Mouse (Mus musculus) induced T-regulatory cell, adult 2 months (primary cell): ENCODE results near the gene Borcs7.

Experiments
- DNase-seq: peaks from one replicate; pipeline ENCODE4 v3.0.0-alpha.2; 2012; ENCODE audit warnings: low read depth

Gene Borcs7

GRCm38 (mm10) chr19:46714234-46714633 is 24.5 kb downstream of the Borcs7 start:
- no peak for DNase-seq

GRCm38 (mm10) chr19:46715016-46715415 is 25.3 kb downstream of the Borcs7 start:
- no peak for DNase-seq

- DNase-seq = peak; percentile 22
These were observed 28.4 kb downstream of the Borcs7 start for GRCm38 (mm10) chr19:46718150-46718549.

GRCm38 (mm10) chr19:46724411-46724810 is 34.7 kb downstream of the Borcs7 start:
- DNase-seq = no peak

GRCm38 (mm10) chr19:46726142-46726541 is 36.4 kb downstream of the Borcs7 start:
- no peak for DNase-seq

- no peak for DNase-seq
These were observed 37.5 kb downstream of the Borcs7 start for GRCm38 (mm10) chr19:46727140-46727736.

GRCm38 (mm10) chr19:46727945-46728540 is 38.3 kb downstream of the Borcs7 start:
- no peak for DNase-seq

GRCm38 (mm10) chr19:46728909-46729308 is 39.2 kb downstream of the Borcs7 start:
- no peak for DNase-seq

GRCm38 (mm10) chr19:46731351-46731750 is 41.6 kb downstream of the Borcs7 start:
- no peak for DNase-seq

GRCm38 (mm10) chr19:46732673-46733072 is 43.0 kb downstream of the Borcs7 start:
- peak; percentile 21 for DNase-seq

GRCm38 (mm10) chr19:46733626-46734025 is 43.9 kb downstream of the Borcs7 start:
- no peak for DNase-seq

- no peak for DNase-seq
These were observed 45.5 kb downstream of the Borcs7 start for GRCm38 (mm10) chr19:46735241-46735640.

- DNase-seq = no peak
These were observed 47.4 kb downstream of the Borcs7 start for GRCm38 (mm10) chr19:46737106-46737505.

- DNase-seq = peak; percentile 88
These were observed 50.8 kb downstream of the Borcs7 start for GRCm38 (mm10) chr19:46740341-46741008.

GRCm38 (mm10) chr19:46741574-46741973 is 51.9 kb downstream of the Borcs7 start:
- peak; percentile 30 for DNase-seq

- DNase-seq = no peak
These were observed 55.0 kb downstream of the Borcs7 start for GRCm38 (mm10) chr19:46744681-46745080.

- no peak for DNase-seq
These were observed 58.1 kb downstream of the Borcs7 start for GRCm38 (mm10) chr19:46747799-46748198.

GRCm38 (mm10) chr19:46752235-46752634 is 62.5 kb downstream of the Borcs7 start:
- DNase-seq = no peak
